In the genomic region with DNA sequence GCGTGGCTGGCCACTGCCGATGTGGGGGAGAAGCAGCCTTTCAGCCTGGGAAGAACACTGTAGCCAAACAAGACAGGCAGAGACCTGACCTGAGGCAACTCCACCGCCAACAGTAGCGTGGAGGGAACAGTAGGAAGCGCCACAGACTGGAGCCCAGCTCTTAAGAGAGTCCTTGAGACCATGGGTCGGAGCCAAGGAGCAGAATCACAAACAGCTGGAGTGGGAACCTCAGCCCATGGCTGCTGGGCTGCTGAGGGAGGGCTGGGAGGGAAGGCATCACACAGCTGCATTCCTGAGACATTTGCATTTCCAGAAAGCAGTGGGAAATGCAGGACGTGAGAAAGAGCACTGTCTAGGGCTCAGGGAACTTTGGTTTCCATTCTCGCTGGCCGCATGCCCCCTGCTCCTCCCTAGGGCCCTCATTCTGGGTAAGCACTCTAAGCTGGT, we compare ENCODE assay signal across 9 mouse cellular contexts. TPM values are rescaled to one million over a fixed set of nuclear protein-coding genes. Genes with fewer than 3 reads are reported as not detected.
DNase-seq lines count a peak whose midpoint lies in the region; ATAC-seq lines count a peak whose summit lies in the region.
"Had no signal": no experiment of that assay in that cellular context is flagged by ENCODE, and none has a peak within 500 bp of the region (broad histone marks: within the 10 kb centered on the region; RNA-seq: fewer than 3 reads in every experiment).

No protein-coding gene starts in this region.

- H3K27me3 ChIP-seq in limb, embryonic 11.5 days (ENCODE audit: control insufficient read depth, insufficient read depth, low read length), result no peaks in the 10 kb centered on the region

- WGBS in limb, embryonic 11.5 days, result 22% methylated on average over 9 of the region's 9 CpGs

- H3K4me1 ChIP-seq in limb, embryonic 11.5 days (ENCODE audit: control insufficient read depth, insufficient read depth, low read length), result peaks cover 5% of the 10 kb centered on the region

- H3K9me3 ChIP-seq in limb, embryonic 11.5 days (ENCODE audit: control insufficient read depth, low read length), result no peaks in the 10 kb centered on the region

- no peak overlapping the region for H3K9ac ChIP-seq in limb, embryonic 11.5 days (ENCODE audit: low read length)

- H3K4me3 ChIP-seq in limb, embryonic 11.5 days (ENCODE audit: low read depth, low read length), result no peak overlapping the region
- H3K4me3 ChIP-seq: megakaryocyte, embryonic 14.5 days had no signal

- H3K36me3 ChIP-seq in limb, embryonic 11.5 days (ENCODE audit: control insufficient read depth, insufficient read depth, low read length), result no peaks in the 10 kb centered on the region

- peak overlapping the region; percentile 15 for H3K27ac ChIP-seq in limb, embryonic 11.5 days (replicated peaks; ENCODE audit: low read depth, low read length)

- ATAC-seq in limb, embryonic 11.5 days (ENCODE audit: insufficient number of reproducible peaks, low FRiP score, low TSS enrichment, low read depth), result no peak

- peak; percentile 85 for DNase-seq in 3T3-L1 (ENCODE audit: low read depth, low spot score)
- peak; percentile 20 for DNase-seq in adrenal gland, adult 8-10 months
- DNase-seq in gastrocnemius, postnatal 10 days, result peak; percentile 47
- peak; percentile 33 for DNase-seq in limb, embryonic 11.5 days (ENCODE audit: low spot score)
- DNase-seq in ovary, postnatal 10 days (ENCODE audit: low spot score), result peak; percentile 16
- DNase-seq in thymus, postnatal 0 days (ENCODE audit: low spot score), result no peak
- no peak for DNase-seq in spleen, adult 12 weeks (ENCODE audit: low spot score)
- DNase-seq in urinary bladder, postnatal 25 days (ENCODE audit: low spot score), result no peak

- H3K4me2 ChIP-seq in limb, embryonic 11.5 days (ENCODE audit: low read depth, severe bottlenecking), result no peak overlapping the region

RNA-seq across cellular contexts. Expression of gene Tmem131l, which starts 8.8 kb away (rescaled TPM):
- total RNA-seq in adrenal gland, adult 8-10 months (2022), result 10 to 100 TPM; 37.3 to 56.8 (median 50.1) TPM
- 10 to 100 TPM; 26.6 to 41.5 TPM for total RNA-seq in gastrocnemius, postnatal 10 days (2021)
- 86.6 and 86.8 TPM in 2 replicates for polyA plus RNA-seq in limb, embryonic 11.5 days (2014; fragmentation: Nextera tagmentation; extraction: Ambion mirVana)
- polyA plus RNA-seq in thymus, postnatal 0 days (2015; fragmentation: Nextera tagmentation; extraction: Ambion mirVana), result 126 and 132 TPM in 2 replicates

Comparison
In these comparisons a context has a peak if more than half of its experiments do, and no peak if none do; other contexts are left out.
1. DNase-seq: peak in 3T3-L1 (single experiment), adrenal gland, adult 8-10 months (single experiment), gastrocnemius, postnatal 10 days (single experiment), limb, embryonic 11.5 days (single experiment) and ovary, postnatal 10 days (single experiment); none in thymus, postnatal 0 days (single experiment), spleen, adult 12 weeks (single experiment) and urinary bladder, postnatal 25 days (single experiment).